Mouse (Mus musculus): ENCODE measurements at regions not wholly inside any gene's neighbourhood (a gene's known extent, or its start where the extent isn't known, plus 50 kb on each side); places are given as distances from the start of the nearest gene placed in this dataset.

- DNase-seq (ENCODE audit: low read depth): no peak
These were observed 231.9 kb downstream of the Ttc32 start for GRCm38 (mm10) chr12:9261662-9262061.

GRCm38 (mm10) chr12:9266221-9266620, 236.4 kb downstream of the Ttc32 start:
- DNase-seq (ENCODE audit: low read depth): no peak

- no peak for DNase-seq (ENCODE audit: low read depth)
These were observed 241.7 kb downstream of the Ttc32 start for GRCm38 (mm10) chr12:9271484-9271883.

GRCm38 (mm10) chr12:9274181-9274580, 244.4 kb downstream of the Ttc32 start:
- no peak for DNase-seq (ENCODE audit: low read depth)

- no peak for DNase-seq (ENCODE audit: low read depth)
These were observed 245.9 kb downstream of the Ttc32 start for GRCm38 (mm10) chr12:9275697-9276096.

- no peak for DNase-seq (ENCODE audit: low read depth)
These were observed 248.9 kb downstream of the Ttc32 start for GRCm38 (mm10) chr12:9278735-9279134.

GRCm38 (mm10) chr12:9279893-9280605, 250.3 kb downstream of the Ttc32 start:
- no peak for DNase-seq (ENCODE audit: low read depth)

GRCm38 (mm10) chr12:9287271-9287670, 257.5 kb downstream of the Ttc32 start:
- DNase-seq (ENCODE audit: low read depth): no peak

GRCm38 (mm10) chr12:9292656-9293055, 262.9 kb downstream of the Ttc32 start:
- DNase-seq (ENCODE audit: low read depth): no peak

- no peak for DNase-seq (ENCODE audit: low read depth)
These were observed 265.4 kb downstream of the Ttc32 start for GRCm38 (mm10) chr12:9295211-9295610.

- DNase-seq (ENCODE audit: low read depth): no peak
These were observed 269.3 kb downstream of the Ttc32 start for GRCm38 (mm10) chr12:9298848-9299655.

GRCm38 (mm10) chr12:9304146-9304545, 265.8 kb upstream of the Osr1 start:
- DNase-seq (ENCODE audit: low read depth): peak; percentile 72

GRCm38 (mm10) chr12:9337891-9338672, 231.8 kb upstream of the Osr1 start:
- no peak for DNase-seq (ENCODE audit: low read depth)

- DNase-seq (ENCODE audit: low read depth): no peak
These were observed 231.1 kb upstream of the Osr1 start for GRCm38 (mm10) chr12:9338801-9339231.

GRCm38 (mm10) chr12:9340769-9341168, 229.1 kb upstream of the Osr1 start:
- DNase-seq (ENCODE audit: low read depth): no peak

- DNase-seq (ENCODE audit: low read depth): no peak
These were observed 224.6 kb upstream of the Osr1 start for GRCm38 (mm10) chr12:9345359-9345758.

GRCm38 (mm10) chr12:9355512-9355911, 214.4 kb upstream of the Osr1 start:
- DNase-seq (ENCODE audit: low read depth): no peak

GRCm38 (mm10) chr12:9357856-9358255, 212.1 kb upstream of the Osr1 start:
- DNase-seq (ENCODE audit: low read depth): no peak

- no peak for DNase-seq (ENCODE audit: low read depth)
These were observed 211.0 kb upstream of the Osr1 start for GRCm38 (mm10) chr12:9358872-9359271.

- no peak for DNase-seq (ENCODE audit: low read depth)
These were observed 204.0 kb upstream of the Osr1 start for GRCm38 (mm10) chr12:9365931-9366330.

- peak; percentile 58 for DNase-seq (ENCODE audit: low read depth)
These were observed 201.2 kb upstream of the Osr1 start for GRCm38 (mm10) chr12:9368682-9369081.

- no peak for DNase-seq (ENCODE audit: low read depth)
These were observed 168.0 kb upstream of the Osr1 start for GRCm38 (mm10) chr12:9401956-9402355.

All from gonadal fat pad, adult 2 months (tissue).